Mouse (Mus musculus): ENCODE measurements around the gene Sema3f. TPM values are rescaled to one million over a fixed set of nuclear protein-coding genes. Genes with fewer than 3 reads are reported as not detected.
"Not testable (repeated sequence)": the region's sequence is repeated elsewhere in the genome, so short reads cannot be mapped to it uniquely, and the experiment has no call there.

Sema3f gene
- polyA plus RNA-seq, 1 experiment: not detected

DNA sequence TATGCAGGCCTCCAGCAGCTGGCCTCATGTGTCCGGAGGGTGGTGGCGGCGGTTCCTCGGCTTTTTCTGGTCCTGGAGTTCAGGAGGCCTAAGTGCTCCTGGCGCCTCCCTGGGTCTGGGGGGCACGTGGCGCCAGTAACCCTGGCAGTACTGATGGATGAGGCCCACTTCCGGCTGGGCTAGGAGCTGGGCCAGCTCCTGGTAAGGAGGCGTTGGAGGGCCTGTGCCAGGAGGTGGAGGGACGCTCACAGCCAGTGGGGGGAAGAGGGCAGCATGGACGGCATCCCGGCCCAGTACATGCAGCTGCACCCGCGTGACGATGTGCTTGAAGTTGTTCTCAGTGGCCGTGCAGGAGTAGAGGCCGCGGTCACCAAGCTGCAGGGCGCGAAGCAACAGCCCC, 27.9 kb downstream of the Sema3f start:
- H3K4me3 ChIP-seq (ENCODE audit: insufficient read depth, low read depth, low read length): no peak overlapping the region
- no peak for TF ChIP-seq CTCF (IDR thresholded peaks at IDR 0.05; ENCODE audit: insufficient read depth, low read depth, low read length)
- TF ChIP-seq POLR2A (IDR thresholded peaks at IDR 0.05; ENCODE audit: insufficient read depth, low read depth, low read length): no peak

DNA sequence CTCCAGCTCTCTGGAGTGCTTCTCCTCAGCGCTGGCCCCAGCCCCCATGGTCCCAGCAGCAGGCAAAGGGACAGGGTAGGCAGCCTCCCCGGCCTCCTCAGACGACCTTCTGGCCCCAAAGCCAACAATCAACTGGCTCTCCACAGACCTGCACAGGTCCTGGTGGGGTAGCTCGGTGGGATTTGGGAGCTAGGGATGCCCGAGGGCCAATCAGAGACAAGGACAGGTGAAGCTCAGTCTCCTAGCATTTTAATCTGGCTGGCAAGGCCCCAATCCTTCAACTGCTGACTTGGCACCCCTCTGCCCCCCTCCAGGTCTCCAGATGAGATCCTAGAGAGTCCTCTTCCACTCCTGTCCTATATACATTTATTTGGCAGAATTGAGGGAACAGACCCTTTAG, 30.8 kb downstream of the Sema3f start, which contains the start of gene Gnat1:
Gnat1 (minus strand) TSS at position 212 of the 400 bp plus-strand sequence.
- 61% methylated on average over 5 of the region's 5 CpGs for WGBS
- Histone ChIP-seq H3K4me3 (ENCODE audit: insufficient read depth, low read depth, low read length) (no peak within 1 kb of the TSS), H3K4me1 (ENCODE audit: control insufficient read depth, insufficient read depth, low read length) (peaks cover 11% of the 10 kb centered on the region), H3K27ac (ENCODE audit: insufficient read depth, low read depth, low read length) (no peak within 1 kb of the TSS)
- no peak for TF ChIP-seq CTCF (IDR thresholded peaks at IDR 0.05; ENCODE audit: insufficient read depth, low read depth, low read length)
- no peak for TF ChIP-seq POLR2A (IDR thresholded peaks at IDR 0.05; ENCODE audit: insufficient read depth, low read depth, low read length)

More for the DNA sequence above, 27.9 kb downstream of the Sema3f start:
- 83% methylated on average over 20 of the region's 20 CpGs for WGBS
- Histone ChIP-seq H3K27ac (ENCODE audit: insufficient read depth, low read depth, low read length) (no peak overlapping the region), H3K4me1 (ENCODE audit: control insufficient read depth, insufficient read depth, low read length) (no peaks in the 10 kb centered on the region)

DNA sequence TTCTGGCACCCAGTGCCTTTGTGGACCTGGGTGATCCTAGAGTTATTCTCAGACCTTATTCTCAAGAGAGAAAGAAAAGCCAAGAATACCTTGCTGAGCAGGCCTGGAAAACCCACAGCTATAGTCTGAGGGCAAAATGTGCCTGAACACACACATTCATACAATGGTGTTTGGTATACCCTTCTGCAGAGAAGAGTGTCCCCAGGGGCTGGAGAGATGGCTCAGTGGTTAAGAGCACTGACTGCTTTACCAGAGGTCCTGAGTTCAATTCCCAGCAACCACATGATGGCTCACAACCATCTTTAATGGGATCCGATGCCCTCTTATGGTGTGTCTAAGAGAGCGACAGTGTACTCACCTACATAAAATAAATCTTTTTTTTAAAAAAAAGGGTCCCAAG, 31.4 kb downstream of the Sema3f start:
- H3K27ac ChIP-seq (ENCODE audit: insufficient read depth, low read depth, low read length): no peak overlapping the region
- no peak overlapping the region for H3K4me3 ChIP-seq (ENCODE audit: insufficient read depth, low read depth, low read length)
- TF ChIP-seq POLR2A (IDR thresholded peaks at IDR 0.05; ENCODE audit: insufficient read depth, low read depth, low read length) (no peak), CTCF (IDR thresholded peaks at IDR 0.05; ENCODE audit: insufficient read depth, low read depth, low read length) (no peak)
- WGBS: 98% methylated on average over 2 of the region's 2 CpGs
- H3K4me1 ChIP-seq (ENCODE audit: control insufficient read depth, insufficient read depth, low read length): peaks cover 11% of the 10 kb centered on the region

DNA sequence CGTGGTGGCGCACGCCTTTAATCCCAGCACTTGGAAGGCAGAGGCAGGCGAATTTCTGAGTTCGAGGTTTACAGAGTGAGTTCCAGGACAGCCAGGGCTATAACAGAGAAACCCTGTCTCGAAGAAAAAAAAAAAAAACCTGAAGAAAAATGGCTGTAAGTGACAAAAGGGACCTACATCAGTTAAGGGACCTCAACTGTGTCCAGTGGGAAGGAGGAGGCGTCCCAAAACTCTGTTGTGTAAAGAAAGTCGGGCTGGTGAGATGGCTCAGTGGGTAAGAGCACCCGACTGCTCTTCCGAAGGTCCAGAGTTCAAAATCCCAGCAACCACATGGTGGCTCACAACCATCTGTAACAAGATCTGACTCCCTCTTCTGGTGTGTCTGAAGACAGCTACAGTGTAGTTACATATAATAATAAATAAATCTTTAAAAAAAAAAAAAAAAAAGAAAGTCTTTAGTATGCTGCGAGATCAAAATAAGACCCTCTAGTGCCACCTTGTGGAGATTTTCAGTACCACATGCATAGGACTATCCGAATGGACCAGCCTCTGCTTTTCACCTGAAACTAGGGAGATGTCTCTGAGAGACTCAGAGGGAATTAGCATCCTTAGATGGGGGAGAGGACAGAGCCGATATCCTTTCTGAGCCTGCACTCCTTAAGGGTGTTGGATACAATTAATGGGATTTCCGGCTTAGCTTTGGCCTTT, 32.3 kb downstream of the Sema3f start:
- 44% methylated on average over 14 of the region's 14 CpGs for WGBS
- peaks cover 11% of the 10 kb centered on the region for H3K4me1 ChIP-seq (ENCODE audit: control insufficient read depth, insufficient read depth, low read length)
- not testable (repeated sequence) for H3K4me3 ChIP-seq (ENCODE audit: insufficient read depth, low read depth, low read length); H3K27ac ChIP-seq (ENCODE audit: insufficient read depth, low read depth, low read length)

DNA sequence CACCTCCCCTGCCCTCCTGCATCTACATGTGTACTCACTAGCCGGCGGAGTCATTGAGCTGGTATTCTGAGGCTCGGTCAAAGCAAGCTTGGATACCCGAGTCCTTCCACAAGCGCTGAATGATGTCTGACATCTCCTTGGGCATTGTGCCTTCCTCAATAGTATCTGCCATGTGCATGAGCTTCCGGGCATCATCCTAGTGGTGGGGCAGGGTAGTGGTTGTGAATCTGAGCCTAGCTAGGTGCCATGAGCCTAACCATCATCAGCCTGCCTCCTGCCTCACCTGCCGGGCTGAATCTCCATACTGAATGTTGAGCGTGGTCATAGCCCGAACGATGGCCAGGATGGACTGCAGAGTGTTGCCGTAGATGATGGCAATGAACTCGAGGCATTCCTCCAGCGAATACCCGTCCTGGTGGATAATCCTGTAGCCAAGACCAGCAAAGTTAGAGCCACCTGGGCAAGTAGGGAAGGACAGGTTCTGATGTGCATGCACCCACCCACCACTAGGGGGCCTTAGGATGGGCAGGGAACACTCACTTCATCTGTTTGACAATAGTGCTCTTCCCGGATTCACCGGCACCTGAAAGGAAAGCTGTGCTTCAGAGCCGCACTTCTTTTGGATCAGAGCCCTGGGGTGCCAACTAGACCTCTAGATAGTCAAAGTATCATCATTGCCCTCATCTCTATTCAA, 33.0 kb downstream of the Sema3f start:
- peaks cover 11% of the 10 kb centered on the region for H3K4me1 ChIP-seq (ENCODE audit: control insufficient read depth, insufficient read depth, low read length)
- no peak overlapping the region for H3K27ac ChIP-seq (ENCODE audit: insufficient read depth, low read depth, low read length)
- no peak overlapping the region for H3K4me3 ChIP-seq (ENCODE audit: insufficient read depth, low read depth, low read length)
- TF ChIP-seq POLR2A (IDR thresholded peaks at IDR 0.05; ENCODE audit: insufficient read depth, low read depth, low read length) (no peak), CTCF (IDR thresholded peaks at IDR 0.05; ENCODE audit: insufficient read depth, low read depth, low read length) (peak; percentile 65)
- 15% methylated on average over 17 of the region's 17 CpGs for WGBS

DNA sequence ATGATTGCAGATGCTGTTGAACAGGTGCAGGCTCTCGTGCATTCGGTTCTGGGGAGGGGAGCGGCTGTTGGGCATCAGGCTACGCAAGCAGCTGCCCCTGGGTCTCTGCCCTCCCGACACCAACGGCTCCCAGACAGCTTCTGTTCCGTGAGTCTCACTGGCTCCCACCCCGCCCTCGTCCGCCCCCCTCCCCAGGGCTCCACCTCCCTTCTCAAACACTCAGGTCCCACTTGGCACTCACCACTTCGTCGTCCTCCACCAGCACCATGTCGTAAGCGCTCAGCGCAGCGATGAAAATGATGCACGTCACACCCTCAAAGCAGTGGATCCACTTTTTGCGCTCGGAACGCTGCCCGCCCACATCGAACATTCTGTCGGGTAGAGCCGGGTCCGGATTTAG, 34.0 kb downstream of the Sema3f start:
- under 1% methylated on average over 25 of the region's 25 CpGs for WGBS
- H3K4me1 ChIP-seq (ENCODE audit: control insufficient read depth, insufficient read depth, low read length): peaks cover 11% of the 10 kb centered on the region
- TF ChIP-seq CTCF (IDR thresholded peaks at IDR 0.05; ENCODE audit: insufficient read depth, low read depth, low read length) (no peak), POLR2A (IDR thresholded peaks at IDR 0.05; ENCODE audit: insufficient read depth, low read depth, low read length) (no peak)
- no peak overlapping the region for H3K27ac ChIP-seq (ENCODE audit: insufficient read depth, low read depth, low read length)
- H3K4me3 ChIP-seq (ENCODE audit: insufficient read depth, low read depth, low read length): peak overlapping the region; percentile 39

DNA sequence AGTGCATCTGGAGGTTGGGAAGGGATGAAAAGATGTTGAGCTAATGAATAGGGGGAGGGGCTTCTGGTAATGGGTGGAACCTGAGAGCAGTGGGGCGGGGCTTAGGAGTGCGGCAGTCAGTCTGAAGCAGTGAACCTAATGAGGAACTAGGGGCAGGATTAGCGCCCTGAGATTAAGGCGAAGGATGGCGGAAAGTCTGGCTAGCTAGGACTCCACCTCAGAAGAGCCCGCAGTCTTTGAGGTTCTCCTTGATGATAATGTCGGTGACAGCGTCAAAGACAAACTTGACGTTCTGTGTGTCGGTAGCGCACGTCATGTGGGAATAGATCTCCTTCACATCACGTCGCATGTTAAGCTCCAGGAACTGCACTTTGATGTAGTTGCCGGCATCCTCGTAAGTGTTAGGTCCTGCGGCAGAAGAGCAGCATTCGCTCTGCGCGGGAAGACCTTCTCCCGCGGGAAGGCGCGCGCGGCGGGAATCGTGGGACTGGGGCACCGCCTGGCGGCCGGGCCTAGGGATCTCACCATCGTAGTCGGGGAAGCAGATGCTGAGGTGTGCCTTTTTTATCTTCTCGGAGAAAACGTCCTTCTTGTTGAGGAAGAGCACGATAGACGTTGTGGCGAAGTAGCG, 34.5 kb downstream of the Sema3f start:
- Histone ChIP-seq H3K4me3 (ENCODE audit: insufficient read depth, low read depth, low read length) (peak overlapping the region; percentile 39), H3K27ac (ENCODE audit: insufficient read depth, low read depth, low read length) (no peak overlapping the region), H3K4me1 (ENCODE audit: control insufficient read depth, insufficient read depth, low read length) (peaks cover 11% of the 10 kb centered on the region)
- 1% methylated on average over 39 of the region's 39 CpGs for WGBS
- TF ChIP-seq POLR2A (IDR thresholded peaks at IDR 0.05; ENCODE audit: insufficient read depth, low read depth, low read length) (no peak), CTCF (IDR thresholded peaks at IDR 0.05; ENCODE audit: insufficient read depth, low read depth, low read length) (peak; percentile 94)

DNA sequence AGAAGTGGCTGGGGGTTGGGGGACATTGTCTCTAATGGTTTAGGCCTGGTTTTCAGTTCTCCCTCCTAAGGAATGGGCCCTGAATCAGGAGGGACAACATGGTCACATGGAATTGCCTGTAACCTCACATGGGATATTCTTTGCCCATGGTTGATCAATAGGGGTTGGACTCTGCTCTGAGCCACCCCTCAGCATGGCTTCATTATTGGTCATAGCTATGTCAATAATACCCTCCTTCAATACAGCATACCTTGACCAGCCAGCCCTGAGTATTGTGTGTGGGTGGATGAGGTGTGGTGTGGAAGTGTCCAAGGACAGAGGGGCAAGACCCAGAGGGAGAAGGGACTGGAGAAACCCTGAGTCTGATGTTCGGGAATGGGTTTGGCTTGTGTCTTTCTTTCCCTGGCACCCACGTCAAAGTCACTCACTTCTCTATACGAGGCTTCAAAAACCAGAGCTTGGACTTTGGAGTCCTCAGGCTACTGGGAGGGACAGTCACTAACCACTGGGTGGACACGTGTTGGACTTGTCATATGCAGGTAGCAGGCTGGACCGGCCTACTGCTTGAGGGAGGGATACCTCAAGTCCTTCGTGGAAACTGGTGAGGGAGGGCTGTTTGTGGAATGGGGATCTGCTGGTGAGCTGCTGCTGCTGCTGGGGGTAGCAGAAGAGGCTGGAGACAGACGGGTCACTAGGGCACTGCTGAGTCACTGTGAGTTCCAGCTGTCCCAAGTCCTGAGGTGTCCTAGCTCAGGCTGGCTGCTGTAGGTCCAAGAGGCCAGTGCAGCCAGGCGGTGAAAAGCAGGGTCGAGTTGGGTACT, 35.5 kb downstream of the Sema3f start:
- Histone ChIP-seq H3K27ac (ENCODE audit: insufficient read depth, low read depth, low read length) (no peak overlapping the region), H3K4me3 (ENCODE audit: insufficient read depth, low read depth, low read length) (no peak overlapping the region), H3K4me1 (ENCODE audit: control insufficient read depth, insufficient read depth, low read length) (peaks cover 11% of the 10 kb centered on the region)
- 80% methylated on average over 9 of the region's 9 CpGs for WGBS
- no peak for TF ChIP-seq POLR2A (IDR thresholded peaks at IDR 0.05; ENCODE audit: insufficient read depth, low read depth, low read length)
